Mouse (Mus musculus) liver, embryonic 13.5 days (tissue): Measurements from ENCODE around the gene Dact3. TPM values are rescaled to one million over a fixed set of nuclear protein-coding genes. Genes with fewer than 3 reads are reported as not detected.

ENCODE experiments used
- ATAC-seq: fragments of 200-750 bp; cut with Nextera tagmentation; 2 replicates; pipeline ENCODE4 v1.8.0; 2017; ENCODE audit warnings: low read depth, mild to moderate bottlenecking, moderate number of reproducible peaks, moderate library complexity
- DNase-seq: peaks from one replicate; pipeline ENCODE4 v3.0.0; 2022
- H3K27ac ChIP-seq: fragments of 300-500 bp; sonication (generic); 2 replicates; pipeline ENCODE4 v1.5.1; 2015; ENCODE audit warnings: moderate library complexity, mild to moderate bottlenecking, inconsistent platforms
- H3K27me3 ChIP-seq: fragments of 300-500 bp; sonication (generic); 2 replicates; pipeline ENCODE4 v1.6.1; 2015; ENCODE audit warnings: mild to moderate bottlenecking, inconsistent platforms
- H3K36me3 ChIP-seq: fragments of 300-500 bp; sonication (generic); 2 replicates; pipeline ENCODE4 v1.6.1; 2015; ENCODE audit warnings: mild to moderate bottlenecking, inconsistent platforms
- H3K4me1 ChIP-seq: fragments of 300-500 bp; sonication (generic); replicated peaks from 2 replicates; pipeline ENCODE4 v1.6.1; 2015; ENCODE audit warnings: inconsistent platforms
- H3K4me2 ChIP-seq: fragments of 300-500 bp; sonication (generic); 2 replicates; pipeline ENCODE4 v1.6.1; 2015; ENCODE audit warnings: inconsistent platforms, mild to moderate bottlenecking, moderate library complexity
- H3K4me3 ChIP-seq: fragments of 300-500 bp; sonication (generic); replicated peaks from 2 replicates; pipeline ENCODE4 v1.5.1; 2015; ENCODE audit warnings: mild to moderate bottlenecking, inconsistent platforms
- H3K9ac ChIP-seq: fragments of 300-500 bp; sonication (generic); 2 replicates; pipeline ENCODE4 v1.6.1; 2015; ENCODE audit warnings: mild to moderate bottlenecking, inconsistent platforms
- H3K9me3 ChIP-seq: fragments of 300-500 bp; sonication (generic); replicated peaks from 2 replicates; pipeline ENCODE4 v1.6.1; 2016; ENCODE audit warnings: inconsistent platforms
- WGBS: fragments of 180-500 bp; shearing (Covaris S2); methylation state at CpG from one replicate; pipeline ENCODE4 v1.1.7; 2015; ENCODE audit not compliant: insufficient replicate concordance; 5-methylcytosine and 5-hydroxymethylcytosine counted together
- polyA plus RNA-seq: library from polyadenylated mRNA; unstranded; fragments of >200 nt; fragmentation: Nextera tagmentation; extraction: Ambion mirVana; gene quantifications from 2 replicates; pipeline ENCODE4 v1.2.1, GENCODE M21; 2015

The Dact3 gene
- polyA plus RNA-seq, 1 experiment from 2014 or later: 0.17 TPM

- ATAC-seq (peak; percentile 85), DNase-seq (peak; percentile 71)
- no peaks in the 10 kb centered on the region for H3K36me3 ChIP-seq
- under 1% methylated on average over 30 of the region's 30 CpGs for WGBS
- H3K4me3 ChIP-seq: peak within 1 kb of the TSS; percentile 38
- peaks cover 84% of the 10 kb centered on the region for H3K27me3 ChIP-seq
- no peak within 1 kb of the TSS for H3K9ac ChIP-seq
- H3K27ac ChIP-seq: no peak within 1 kb of the TSS
- peaks cover 27% of the 10 kb centered on the region for H3K4me1 ChIP-seq
- H3K4me2 ChIP-seq: peak within 1 kb of the TSS; percentile 66
- no peaks in the 10 kb centered on the region for H3K9me3 ChIP-seq
Observed at GRCm38 (mm10) chr7:16891641-16892351, 16.7 kb downstream of the Dact3 start, which contains the start of gene Gng8. Gene Gng8, plus strand, starts transcription at chr7:16891786.

- ATAC-seq (no peak), DNase-seq (no peak)
- H3K4me1 ChIP-seq: peaks cover 27% of the 10 kb centered on the region
- H3K27me3 ChIP-seq: peaks cover 78% of the 10 kb centered on the region
- H3K4me2 ChIP-seq: peak overlapping the region; percentile 66
- H3K9ac ChIP-seq: no peak overlapping the region
- H3K4me3 ChIP-seq: no peak overlapping the region
- H3K36me3 ChIP-seq: no peaks in the 10 kb centered on the region
- H3K27ac ChIP-seq: no peak overlapping the region
- WGBS: 36% methylated on average over 9 of the region's 9 CpGs
- H3K9me3 ChIP-seq: no peaks in the 10 kb centered on the region
Observed at GRCm38 (mm10) chr7:16892352-16892730, 17.2 kb downstream of the Dact3 start.

GRCm38 (mm10) chr7:16893612-16894011 lies 18.5 kb downstream of the Dact3 start:
- DNase-seq (no peak), ATAC-seq (no peak)
- peaks cover 27% of the 10 kb centered on the region for H3K4me1 ChIP-seq
- no peaks in the 10 kb centered on the region for H3K36me3 ChIP-seq
- 9% methylated on average over 4 of the region's 6 CpGs for WGBS
- no peak overlapping the region for H3K27ac ChIP-seq
- H3K4me2 ChIP-seq: no peak overlapping the region
- no peak overlapping the region for H3K4me3 ChIP-seq
- H3K27me3 ChIP-seq: peaks cover 66% of the 10 kb centered on the region
- no peaks in the 10 kb centered on the region for H3K9me3 ChIP-seq
- no peak overlapping the region for H3K9ac ChIP-seq

GRCm38 (mm10) chr7:16894279-16894678 lies 19.2 kb downstream of the Dact3 start:
- Histone ChIP-seq H3K4me1 (peaks cover 27% of the 10 kb centered on the region), H3K4me2 (no peak overlapping the region), H3K27ac (no peak overlapping the region), H3K9ac (no peak overlapping the region), H3K36me3 (no peaks in the 10 kb centered on the region), H3K27me3 (peaks cover 62% of the 10 kb centered on the region), H3K4me3 (no peak overlapping the region), H3K9me3 (no peaks in the 10 kb centered on the region)
- no peak for ATAC-seq
- DNase-seq: no peak
- WGBS: 6% methylated on average over 4 of the region's 4 CpGs

- ATAC-seq: 0 out of 2 replicates have a peak, but pooled peaks have one; percentile 4
Observed at GRCm38 (mm10) chr7:16895000-16895399, 19.9 kb downstream of the Dact3 start.

GRCm38 (mm10) chr7:16895511-16895910 lies 20.4 kb downstream of the Dact3 start:
- Histone ChIP-seq H3K4me2 (peak overlapping the region; percentile 45), H3K27me3 (peaks cover 59% of the 10 kb centered on the region), H3K9ac (no peak overlapping the region), H3K4me1 (peaks cover 29% of the 10 kb centered on the region), H3K36me3 (no peaks in the 10 kb centered on the region), H3K27ac (no peak overlapping the region), H3K9me3 (no peaks in the 10 kb centered on the region), H3K4me3 (no peak overlapping the region)
- no peak for DNase-seq
- no peak for ATAC-seq
- 30% methylated on average over 10 of the region's 10 CpGs for WGBS

More at GRCm38 (mm10) chr7:16895000-16895399, 19.9 kb downstream of the Dact3 start:
- 0 out of 2 replicates have a peak overlapping the region, but pooled peaks have one; percentile 4 for H3K4me3 ChIP-seq
- H3K27ac ChIP-seq: no peak overlapping the region
- 2% methylated on average over 24 of the region's 24 CpGs for WGBS
- no peaks in the 10 kb centered on the region for H3K36me3 ChIP-seq
- peak overlapping the region; percentile 45 for H3K4me2 ChIP-seq
- DNase-seq: no peak
- peaks cover 62% of the 10 kb centered on the region for H3K27me3 ChIP-seq
- no peak overlapping the region for H3K9ac ChIP-seq
- H3K4me1 ChIP-seq: peaks cover 27% of the 10 kb centered on the region
- no peaks in the 10 kb centered on the region for H3K9me3 ChIP-seq

- WGBS: 56% methylated on average over 5 of the region's 5 CpGs
- H3K4me1 ChIP-seq: peaks cover 30% of the 10 kb centered on the region
- ATAC-seq (no peak), DNase-seq (no peak)
- no peak overlapping the region for H3K27ac ChIP-seq
- H3K9me3 ChIP-seq: no peaks in the 10 kb centered on the region
- no peak overlapping the region for H3K9ac ChIP-seq
- H3K27me3 ChIP-seq: peaks cover 16% of the 10 kb centered on the region
- H3K4me2 ChIP-seq: no peak overlapping the region
- no peak overlapping the region for H3K4me3 ChIP-seq
- H3K36me3 ChIP-seq: no peaks in the 10 kb centered on the region
Observed at GRCm38 (mm10) chr7:16900526-16900925, 25.4 kb downstream of the Dact3 start.

GRCm38 (mm10) chr7:16903439-16903955 lies 28.4 kb downstream of the Dact3 start:
- no peak overlapping the region for H3K4me2 ChIP-seq
- DNase-seq: no peak
- no peak overlapping the region for H3K9ac ChIP-seq
- WGBS: 27% methylated on average over 2 of the region's 2 CpGs
- no peaks in the 10 kb centered on the region for H3K36me3 ChIP-seq
- H3K4me3 ChIP-seq: no peak overlapping the region
- no peaks in the 10 kb centered on the region for H3K9me3 ChIP-seq
- peaks cover 54% of the 10 kb centered on the region for H3K4me1 ChIP-seq
- no peak overlapping the region for H3K27ac ChIP-seq
- peaks cover 31% of the 10 kb centered on the region for H3K27me3 ChIP-seq
- ATAC-seq: no peak

GRCm38 (mm10) chr7:16904120-16904675 lies 29.1 kb downstream of the Dact3 start:
- ATAC-seq: no peak
- H3K27ac ChIP-seq: no peak overlapping the region
- no peak for DNase-seq
- no peaks in the 10 kb centered on the region for H3K9me3 ChIP-seq
- H3K9ac ChIP-seq: no peak overlapping the region
- no peak overlapping the region for H3K4me3 ChIP-seq
- H3K27me3 ChIP-seq: peaks cover 37% of the 10 kb centered on the region
- WGBS: 31% methylated on average over 9 of the region's 10 CpGs
- no peak overlapping the region for H3K4me2 ChIP-seq
- no peaks in the 10 kb centered on the region for H3K36me3 ChIP-seq
- H3K4me1 ChIP-seq: peaks cover 60% of the 10 kb centered on the region

- Histone ChIP-seq H3K4me3 (no peak overlapping the region), H3K4me1 (peaks cover 64% of the 10 kb centered on the region), H3K27me3 (peaks cover 38% of the 10 kb centered on the region), H3K36me3 (no peaks in the 10 kb centered on the region), H3K4me2 (no peak overlapping the region), H3K27ac (no peak overlapping the region), H3K9ac (no peak overlapping the region), H3K9me3 (no peaks in the 10 kb centered on the region)
- WGBS: 23% methylated on average over 9 of the region's 9 CpGs
- DNase-seq (no peak), ATAC-seq (peak; percentile 45; the same call in 1 of the 2 replicates)
Observed at GRCm38 (mm10) chr7:16905491-16906021, 30.4 kb downstream of the Dact3 start.

- DNase-seq (no peak), ATAC-seq (no peak)
- H3K4me3 ChIP-seq: no peak within 1 kb of the TSS
- H3K4me1 ChIP-seq: peaks cover 63% of the 10 kb centered on the region
- 5% methylated on average over 6 of the region's 6 CpGs for WGBS
- H3K9me3 ChIP-seq: no peaks in the 10 kb centered on the region
- no peaks in the 10 kb centered on the region for H3K36me3 ChIP-seq
- peaks cover 35% of the 10 kb centered on the region for H3K27me3 ChIP-seq
- H3K27ac ChIP-seq: no peak within 1 kb of the TSS
- H3K9ac ChIP-seq: no peak within 1 kb of the TSS
- 0 out of 2 replicates have a peak within 1 kb of the TSS, but pooled peaks have one; percentile 8 for H3K4me2 ChIP-seq
Observed at GRCm38 (mm10) chr7:16906281-16906680, 31.2 kb downstream of the Dact3 start, which contains the start of gene Ptgir. Gene Ptgir, plus strand, starts transcription at chr7:16906490.
